Mouse (Mus musculus) kidney, adult 2 months (tissue): Measurements from ENCODE around the gene Usp53.

Source experiments
- CTCF ChIP-seq: fragments of 200-500 bp; conservative IDR thresholded peaks from 2 replicates; pipeline ENCODE4 v1.5.1; 2011; ENCODE audit warnings: low read depth, mild to moderate bottlenecking, control low read depth, low read length, moderate library complexity, mixed read lengths; ENCODE audit not compliant: insufficient read depth, insufficient read length
- POLR2A ChIP-seq: fragments of 200-500 bp; IDR thresholded peaks from one replicate; pipeline ENCODE4 v1.6.1; 2011; ENCODE audit warnings: low read depth, low read length, control low read depth

GRCm38 (mm10) chr3:122907841-122908240 is 76.5 kb downstream of the Usp53 start:
- TF ChIP-seq CTCF: no peak
- no peak for TF ChIP-seq POLR2A
